Mouse (Mus musculus): Measurements from ENCODE around the gene Cd82. TPM values are rescaled to one million over a fixed set of nuclear protein-coding genes. Genes with fewer than 3 reads are reported as not detected.
A peak's percentile ranks its signal among the peaks of the same experiment; 100 is the strongest.

The Cd82 gene
- polyA plus RNA-seq (2016; fragmentation: Nextera tagmentation; extraction: Ambion mirVana), result 5.1 and 5.9 TPM in 2 replicates

GRCm38 (mm10) chr2:93462760-93463159 lies at the start of gene Cd82:
TSS of gene Cd82 (minus strand) at chr2:93463140.
- Histone ChIP-seq H3K27me3 (ENCODE audit: low read depth, poor library complexity, severe bottlenecking) (peaks cover 91% of the 10 kb centered on the region), H3K4me1 (peaks cover 37% of the 10 kb centered on the region), H3K36me3 (0 out of 2 replicates have a peak, but pooled peaks cover 3% of the 10 kb centered on the region), H3K9me3 (replicated peaks) (peaks cover 6% of the 10 kb centered on the region; the same call in 1 of the 2 replicates), H3K27ac (replicated peaks) (peak within 1 kb of the TSS; percentile 76), H3K4me3 (peak within 1 kb of the TSS; percentile 56)
- 2% methylated on average over 20 of the region's 20 CpGs for WGBS
- DNase-seq (ENCODE audit: low spot score), result peak; percentile 69

GRCm38 (mm10) chr2:93512130-93512529 lies 49.2 kb upstream of the Cd82 start:
- 70% methylated on average over 7 of the region's 7 CpGs for WGBS
- no peak overlapping the region for H3K27ac ChIP-seq (replicated peaks)
- H3K27me3 ChIP-seq (ENCODE audit: low read depth, poor library complexity, severe bottlenecking), result no peaks in the 10 kb centered on the region
- H3K4me1 ChIP-seq, result 0 out of 2 replicates have a peak, but pooled peaks cover 2% of the 10 kb centered on the region
- H3K9me3 ChIP-seq (replicated peaks), result no peaks in the 10 kb centered on the region
- no peak for DNase-seq (ENCODE audit: low spot score)
- no peak overlapping the region for H3K4me3 ChIP-seq
- no peaks in the 10 kb centered on the region for H3K36me3 ChIP-seq

- no peak overlapping the region for H3K4me3 ChIP-seq
- no peaks in the 10 kb centered on the region for H3K36me3 ChIP-seq
- H3K4me1 ChIP-seq, result 0 out of 2 replicates have a peak, but pooled peaks cover 2% of the 10 kb centered on the region
- WGBS, result 100% methylated on average over 1 of the region's 1 CpGs
- no peaks in the 10 kb centered on the region for H3K9me3 ChIP-seq (replicated peaks)
- no peak overlapping the region for H3K27ac ChIP-seq (replicated peaks)
- DNase-seq (ENCODE audit: low spot score), result no peak
- H3K27me3 ChIP-seq (ENCODE audit: low read depth, poor library complexity, severe bottlenecking), result no peaks in the 10 kb centered on the region
Observed at GRCm38 (mm10) chr2:93510839-93511238, 47.9 kb upstream of the Cd82 start.

- Histone ChIP-seq H3K4me1 (0 out of 2 replicates have a peak, but pooled peaks cover 2% of the 10 kb centered on the region), H3K27ac (replicated peaks) (no peak overlapping the region), H3K27me3 (ENCODE audit: low read depth, poor library complexity, severe bottlenecking) (no peaks in the 10 kb centered on the region), H3K9me3 (replicated peaks) (no peaks in the 10 kb centered on the region), H3K36me3 (no peaks in the 10 kb centered on the region), H3K4me3 (no peak overlapping the region)
- 92% methylated on average over 12 of the region's 12 CpGs for WGBS
- no peak for DNase-seq (ENCODE audit: low spot score)
Observed at GRCm38 (mm10) chr2:93509777-93510750, 47.1 kb upstream of the Cd82 start.

GRCm38 (mm10) chr2:93505091-93505490 lies 42.2 kb upstream of the Cd82 start:
- 87% methylated on average over 6 of the region's 6 CpGs for WGBS
- H3K4me3 ChIP-seq, result no peak overlapping the region
- DNase-seq (ENCODE audit: low spot score), result no peak

GRCm38 (mm10) chr2:93503353-93503752 lies 40.4 kb upstream of the Cd82 start:
- WGBS, result 88% methylated on average over 4 of the region's 4 CpGs
- H3K4me1 ChIP-seq, result no peaks in the 10 kb centered on the region
- H3K27ac ChIP-seq (replicated peaks), result no peak overlapping the region
- no peak for DNase-seq (ENCODE audit: low spot score)
- H3K9me3 ChIP-seq (replicated peaks), result no peaks in the 10 kb centered on the region
- no peaks in the 10 kb centered on the region for H3K36me3 ChIP-seq
- H3K27me3 ChIP-seq (ENCODE audit: low read depth, poor library complexity, severe bottlenecking), result no peaks in the 10 kb centered on the region
- H3K4me3 ChIP-seq, result no peak overlapping the region

More at GRCm38 (mm10) chr2:93505091-93505490, 42.2 kb upstream of the Cd82 start:
- Histone ChIP-seq H3K36me3 (no peaks in the 10 kb centered on the region), H3K27me3 (ENCODE audit: low read depth, poor library complexity, severe bottlenecking) (no peaks in the 10 kb centered on the region), H3K4me1 (no peaks in the 10 kb centered on the region), H3K9me3 (replicated peaks) (no peaks in the 10 kb centered on the region), H3K27ac (replicated peaks) (no peak overlapping the region)

GRCm38 (mm10) chr2:93501303-93501702 lies 38.4 kb upstream of the Cd82 start:
- WGBS, result 87% methylated on average over 10 of the region's 10 CpGs
- Histone ChIP-seq H3K27ac (replicated peaks) (no peak overlapping the region), H3K4me1 (no peaks in the 10 kb centered on the region), H3K36me3 (no peaks in the 10 kb centered on the region), H3K9me3 (replicated peaks) (no peaks in the 10 kb centered on the region), H3K27me3 (ENCODE audit: low read depth, poor library complexity, severe bottlenecking) (no peaks in the 10 kb centered on the region), H3K4me3 (no peak overlapping the region)
- no peak for DNase-seq (ENCODE audit: low spot score)

GRCm38 (mm10) chr2:93497221-93497620 lies 34.3 kb upstream of the Cd82 start:
- H3K27me3 ChIP-seq (ENCODE audit: low read depth, poor library complexity, severe bottlenecking), result no peaks in the 10 kb centered on the region
- H3K4me1 ChIP-seq, result no peaks in the 10 kb centered on the region
- H3K36me3 ChIP-seq, result no peaks in the 10 kb centered on the region
- no peak overlapping the region for H3K27ac ChIP-seq (replicated peaks)
- WGBS, result 88% methylated on average over 5 of the region's 5 CpGs
- DNase-seq (ENCODE audit: low spot score), result no peak
- H3K4me3 ChIP-seq, result no peak overlapping the region
- H3K9me3 ChIP-seq (replicated peaks), result no peaks in the 10 kb centered on the region

- no peaks in the 10 kb centered on the region for H3K27me3 ChIP-seq (ENCODE audit: low read depth, poor library complexity, severe bottlenecking)
- H3K4me3 ChIP-seq, result no peak overlapping the region
- 93% methylated on average over 3 of the region's 3 CpGs for WGBS
- no peaks in the 10 kb centered on the region for H3K9me3 ChIP-seq (replicated peaks)
- no peaks in the 10 kb centered on the region for H3K36me3 ChIP-seq
- no peak for DNase-seq (ENCODE audit: low spot score)
- H3K4me1 ChIP-seq, result no peaks in the 10 kb centered on the region
- H3K27ac ChIP-seq (replicated peaks), result no peak overlapping the region
Observed at GRCm38 (mm10) chr2:93495170-93495569, 32.2 kb upstream of the Cd82 start.

GRCm38 (mm10) chr2:93493541-93493940 lies 30.6 kb upstream of the Cd82 start:
- no peak overlapping the region for H3K27ac ChIP-seq (replicated peaks)
- H3K27me3 ChIP-seq (ENCODE audit: low read depth, poor library complexity, severe bottlenecking), result peaks cover 13% of the 10 kb centered on the region; the same call in 1 of the 2 replicates
- DNase-seq (ENCODE audit: low spot score), result no peak
- no peak overlapping the region for H3K4me3 ChIP-seq
- no peaks in the 10 kb centered on the region for H3K9me3 ChIP-seq (replicated peaks)
- no peaks in the 10 kb centered on the region for H3K36me3 ChIP-seq
- peaks cover 8% of the 10 kb centered on the region for H3K4me1 ChIP-seq
- WGBS, result 87% methylated on average over 3 of the region's 3 CpGs

GRCm38 (mm10) chr2:93490516-93490915 lies 27.6 kb upstream of the Cd82 start:
- Histone ChIP-seq H3K36me3 (no peaks in the 10 kb centered on the region), H3K9me3 (replicated peaks) (no peaks in the 10 kb centered on the region), H3K4me3 (no peak overlapping the region), H3K27ac (replicated peaks) (no peak overlapping the region), H3K27me3 (ENCODE audit: low read depth, poor library complexity, severe bottlenecking) (peaks cover 30% of the 10 kb centered on the region), H3K4me1 (peaks cover 8% of the 10 kb centered on the region)
- DNase-seq (ENCODE audit: low spot score), result no peak
- WGBS, result 89% methylated on average over 2 of the region's 2 CpGs

GRCm38 (mm10) chr2:93488911-93489587 lies 26.1 kb upstream of the Cd82 start:
- Histone ChIP-seq H3K4me1 (peaks cover 8% of the 10 kb centered on the region), H3K27me3 (ENCODE audit: low read depth, poor library complexity, severe bottlenecking) (peaks cover 31% of the 10 kb centered on the region), H3K36me3 (no peaks in the 10 kb centered on the region), H3K27ac (replicated peaks) (no peak overlapping the region), H3K9me3 (replicated peaks) (no peaks in the 10 kb centered on the region), H3K4me3 (no peak overlapping the region)
- WGBS, result 37% methylated on average over 19 of the region's 19 CpGs
- peak; percentile 40 for DNase-seq (ENCODE audit: low spot score)

All from midbrain, embryonic 10.5 days (tissue).